Mouse (Mus musculus): ENCODE results near the gene Sorbs1. TPM values are rescaled to one million over a fixed set of nuclear protein-coding genes. Genes with fewer than 3 reads are reported as not detected.

The Sorbs1 gene
- polyA plus RNA-seq, 1 experiment from 2014 or later = 47.9 TPM

GRCm38 (mm10) chr19:40369852-40370811 is 143.4 kb downstream of the Sorbs1 start:
- Histone ChIP-seq H3K27me3 (ENCODE audit: low read depth, poor library complexity, severe bottlenecking) (no peaks in the 10 kb centered on the region), H3K4me1 (peaks cover 18% of the 10 kb centered on the region), H3K27ac (replicated peaks) (no peak overlapping the region), H3K36me3 (peaks cover 2% of the 10 kb centered on the region; the same call in 1 of the 2 replicates), H3K4me3 (no peak overlapping the region), H3K9me3 (replicated peaks) (no peaks in the 10 kb centered on the region)
- no peak for DNase-seq (ENCODE audit: low spot score)
- 87% methylated on average over 18 of the region's 18 CpGs for WGBS

GRCm38 (mm10) chr19:40368517-40368916 is 145.1 kb downstream of the Sorbs1 start:
- H3K36me3 ChIP-seq = peaks cover 17% of the 10 kb centered on the region
- no peak for DNase-seq (ENCODE audit: low spot score)
- peaks cover 23% of the 10 kb centered on the region for H3K4me1 ChIP-seq
- no peak overlapping the region for H3K27ac ChIP-seq (replicated peaks)
- peaks cover 3% of the 10 kb centered on the region; the same call in 1 of the 2 replicates for H3K9me3 ChIP-seq (replicated peaks)
- 93% methylated on average over 2 of the region's 2 CpGs for WGBS
- no peaks in the 10 kb centered on the region for H3K27me3 ChIP-seq (ENCODE audit: low read depth, poor library complexity, severe bottlenecking)
- H3K4me3 ChIP-seq = no peak overlapping the region

- Histone ChIP-seq H3K36me3 (peaks cover 25% of the 10 kb centered on the region), H3K9me3 (replicated peaks) (peaks cover 6% of the 10 kb centered on the region; the same call in 1 of the 2 replicates), H3K27me3 (ENCODE audit: low read depth, poor library complexity, severe bottlenecking) (no peaks in the 10 kb centered on the region), H3K4me3 (0 out of 2 replicates have a peak overlapping the region, but pooled peaks have one; percentile 8), H3K27ac (replicated peaks) (peak overlapping the region; percentile 60), H3K4me1 (peaks cover 23% of the 10 kb centered on the region)
- 36% methylated on average over 11 of the region's 11 CpGs for WGBS
- DNase-seq (ENCODE audit: low spot score) = peak; percentile 44
Observed at GRCm38 (mm10) chr19:40366163-40366941, 147.2 kb downstream of the Sorbs1 start.

GRCm38 (mm10) chr19:40365137-40365536 is 148.4 kb downstream of the Sorbs1 start:
- H3K27me3 ChIP-seq (ENCODE audit: low read depth, poor library complexity, severe bottlenecking) = no peaks in the 10 kb centered on the region
- H3K36me3 ChIP-seq = peaks cover 25% of the 10 kb centered on the region
- no peak overlapping the region for H3K4me3 ChIP-seq
- peaks cover 6% of the 10 kb centered on the region; the same call in 1 of the 2 replicates for H3K9me3 ChIP-seq (replicated peaks)
- WGBS = 77% methylated on average over 5 of the region's 5 CpGs
- H3K27ac ChIP-seq (replicated peaks) = 0 out of 2 replicates have a peak overlapping the region, but pooled peaks have one; percentile 17
- DNase-seq (ENCODE audit: low spot score) = no peak
- peaks cover 20% of the 10 kb centered on the region for H3K4me1 ChIP-seq

- Histone ChIP-seq H3K27ac (replicated peaks) (no peak overlapping the region), H3K9me3 (replicated peaks) (peaks cover 6% of the 10 kb centered on the region; the same call in 1 of the 2 replicates), H3K27me3 (ENCODE audit: low read depth, poor library complexity, severe bottlenecking) (no peaks in the 10 kb centered on the region), H3K4me3 (no peak overlapping the region), H3K4me1 (peaks cover 20% of the 10 kb centered on the region), H3K36me3 (peaks cover 23% of the 10 kb centered on the region)
- no peak for DNase-seq (ENCODE audit: low spot score)
- WGBS = 97% methylated on average over 5 of the region's 5 CpGs
Observed at GRCm38 (mm10) chr19:40363447-40363846, 150.1 kb downstream of the Sorbs1 start.

- Histone ChIP-seq H3K9me3 (replicated peaks) (peaks cover 6% of the 10 kb centered on the region; the same call in 1 of the 2 replicates), H3K4me1 (peaks cover 20% of the 10 kb centered on the region), H3K27ac (replicated peaks) (no peak overlapping the region), H3K4me3 (no peak overlapping the region), H3K27me3 (ENCODE audit: low read depth, poor library complexity, severe bottlenecking) (no peaks in the 10 kb centered on the region), H3K36me3 (peaks cover 23% of the 10 kb centered on the region)
- DNase-seq (ENCODE audit: low spot score) = no peak
- 83% methylated on average over 12 of the region's 12 CpGs for WGBS
Observed at GRCm38 (mm10) chr19:40362203-40362865, 151.2 kb downstream of the Sorbs1 start.

- Histone ChIP-seq H3K9me3 (replicated peaks) (peaks cover 6% of the 10 kb centered on the region; the same call in 1 of the 2 replicates), H3K36me3 (peaks cover 22% of the 10 kb centered on the region), H3K27me3 (ENCODE audit: low read depth, poor library complexity, severe bottlenecking) (no peaks in the 10 kb centered on the region), H3K27ac (replicated peaks) (no peak overlapping the region), H3K4me3 (no peak overlapping the region), H3K4me1 (peaks cover 2% of the 10 kb centered on the region)
- 83% methylated on average over 5 of the region's 5 CpGs for WGBS
- DNase-seq (ENCODE audit: low spot score) = no peak
Observed at GRCm38 (mm10) chr19:40359712-40360394, 153.7 kb downstream of the Sorbs1 start.

- H3K4me1 ChIP-seq = no peaks in the 10 kb centered on the region
Observed at GRCm38 (mm10) chr19:40356536-40357522, 156.8 kb downstream of the Sorbs1 start.

GRCm38 (mm10) chr19:40355075-40355474 is 158.5 kb downstream of the Sorbs1 start:
- Histone ChIP-seq H3K36me3 (no peaks in the 10 kb centered on the region), H3K4me3 (no peak overlapping the region), H3K4me1 (peaks cover 7% of the 10 kb centered on the region), H3K27me3 (ENCODE audit: low read depth, poor library complexity, severe bottlenecking) (no peaks in the 10 kb centered on the region), H3K9me3 (replicated peaks) (no peaks in the 10 kb centered on the region), H3K27ac (replicated peaks) (no peak overlapping the region)
- WGBS = 89% methylated on average over 3 of the region's 3 CpGs
- DNase-seq (ENCODE audit: low spot score) = no peak

More at GRCm38 (mm10) chr19:40356536-40357522, 156.8 kb downstream of the Sorbs1 start:
- DNase-seq (ENCODE audit: low spot score) = no peak
- 88% methylated on average over 15 of the region's 15 CpGs for WGBS
- H3K9me3 ChIP-seq (replicated peaks) = no peaks in the 10 kb centered on the region
- no peaks in the 10 kb centered on the region for H3K27me3 ChIP-seq (ENCODE audit: low read depth, poor library complexity, severe bottlenecking)
- H3K27ac ChIP-seq (replicated peaks) = no peak overlapping the region
- no peaks in the 10 kb centered on the region for H3K36me3 ChIP-seq
- H3K4me3 ChIP-seq = no peak overlapping the region

- Histone ChIP-seq H3K9me3 (replicated peaks) (no peaks in the 10 kb centered on the region), H3K27ac (replicated peaks) (no peak overlapping the region), H3K27me3 (ENCODE audit: low read depth, poor library complexity, severe bottlenecking) (no peaks in the 10 kb centered on the region), H3K4me3 (no peak overlapping the region), H3K4me1 (peaks cover 32% of the 10 kb centered on the region), H3K36me3 (no peaks in the 10 kb centered on the region)
- no peak for DNase-seq (ENCODE audit: low spot score)
- WGBS = 90% methylated on average over 14 of the region's 14 CpGs
Observed at GRCm38 (mm10) chr19:40352006-40352405, 161.6 kb downstream of the Sorbs1 start.

- Histone ChIP-seq H3K4me1 (peaks cover 38% of the 10 kb centered on the region), H3K27me3 (ENCODE audit: low read depth, poor library complexity, severe bottlenecking) (no peaks in the 10 kb centered on the region), H3K9me3 (replicated peaks) (no peaks in the 10 kb centered on the region), H3K27ac (replicated peaks) (no peak overlapping the region; the same call in 1 of the 2 replicates), H3K4me3 (no peak overlapping the region), H3K36me3 (no peaks in the 10 kb centered on the region)
- no peak for DNase-seq (ENCODE audit: low spot score)
- 88% methylated on average over 4 of the region's 4 CpGs for WGBS
Observed at GRCm38 (mm10) chr19:40350835-40351234, 162.7 kb downstream of the Sorbs1 start.
